Mouse (Mus musculus): ENCODE measurements around the gene Ran. TPM values are rescaled to one million over a fixed set of nuclear protein-coding genes. Genes with fewer than 3 reads are reported as not detected.

Ran gene
- polyA plus RNA-seq, 1 experiment from 2014 or later = 694 TPM

DNA sequence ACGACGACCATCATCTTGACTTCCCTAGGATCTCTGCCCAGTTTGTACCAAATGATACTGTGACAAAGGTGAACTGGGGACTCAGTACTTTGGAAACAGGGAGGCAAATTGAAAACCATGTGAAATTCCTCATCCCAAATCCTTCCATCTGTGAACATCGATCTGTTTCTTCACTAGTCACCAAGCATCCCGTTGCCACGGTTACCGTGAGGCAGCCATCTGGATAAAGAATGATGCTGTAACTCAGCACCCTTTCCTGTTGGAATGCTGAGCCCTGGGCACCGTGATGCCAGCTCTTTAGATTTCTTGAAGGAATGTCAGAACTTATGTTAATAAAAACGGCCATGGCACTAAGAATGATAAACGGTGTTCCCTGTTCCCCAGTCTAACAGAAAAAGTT is 29.5 kb downstream of the Ran start:
- WGBS (ENCODE audit: insufficient replicate concordance) = 68% methylated on average over 9 of the region's 9 CpGs

DNA sequence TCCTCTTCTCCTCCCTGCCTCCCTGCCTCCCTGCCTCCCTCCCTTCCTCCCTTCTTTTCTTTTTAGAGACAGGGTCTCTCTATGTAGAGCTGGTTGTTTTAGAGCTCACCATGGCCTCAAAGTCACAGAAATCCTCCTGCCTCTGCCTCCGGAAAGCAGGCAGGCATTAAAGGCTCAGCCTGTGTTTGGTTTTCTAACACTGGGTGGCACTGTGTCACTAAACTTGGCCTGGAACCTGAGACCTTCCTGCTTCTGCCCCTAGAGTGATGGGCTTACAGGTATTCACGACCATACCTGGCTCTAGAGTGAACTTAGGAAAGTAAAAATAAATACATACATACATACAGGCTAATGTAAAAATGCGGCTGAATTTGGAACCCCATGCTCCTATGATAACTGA is 32.0 kb downstream of the Ran start:
- WGBS (ENCODE audit: insufficient replicate concordance) = 55% methylated on average over 3 of the region's 3 CpGs
- Histone ChIP-seq H3K9ac (no peak overlapping the region), H3K27ac (no peak overlapping the region), H3K4me1 (no peaks in the 10 kb centered on the region), H3K4me2 (no peak overlapping the region), H3K27me3 (replicated peaks) (peaks cover 10% of the 10 kb centered on the region; the same call in 1 of the 2 replicates), H3K36me3 (no peaks in the 10 kb centered on the region), H3K4me3 (no peak overlapping the region), H3K9me3 (replicated peaks) (no peaks in the 10 kb centered on the region)
- ATAC-seq = no peak

More for the DNA sequence above, 29.5 kb downstream of the Ran start:
- H3K9me3 ChIP-seq (replicated peaks) = no peaks in the 10 kb centered on the region
- no peak overlapping the region for H3K4me3 ChIP-seq
- H3K4me1 ChIP-seq = no peaks in the 10 kb centered on the region
- H3K27me3 ChIP-seq (replicated peaks) = peaks cover 10% of the 10 kb centered on the region; the same call in 1 of the 2 replicates
- no peak for ATAC-seq
- H3K9ac ChIP-seq = no peak overlapping the region
- no peaks in the 10 kb centered on the region for H3K36me3 ChIP-seq
- no peak overlapping the region for H3K4me2 ChIP-seq
- no peak overlapping the region for H3K27ac ChIP-seq

DNA sequence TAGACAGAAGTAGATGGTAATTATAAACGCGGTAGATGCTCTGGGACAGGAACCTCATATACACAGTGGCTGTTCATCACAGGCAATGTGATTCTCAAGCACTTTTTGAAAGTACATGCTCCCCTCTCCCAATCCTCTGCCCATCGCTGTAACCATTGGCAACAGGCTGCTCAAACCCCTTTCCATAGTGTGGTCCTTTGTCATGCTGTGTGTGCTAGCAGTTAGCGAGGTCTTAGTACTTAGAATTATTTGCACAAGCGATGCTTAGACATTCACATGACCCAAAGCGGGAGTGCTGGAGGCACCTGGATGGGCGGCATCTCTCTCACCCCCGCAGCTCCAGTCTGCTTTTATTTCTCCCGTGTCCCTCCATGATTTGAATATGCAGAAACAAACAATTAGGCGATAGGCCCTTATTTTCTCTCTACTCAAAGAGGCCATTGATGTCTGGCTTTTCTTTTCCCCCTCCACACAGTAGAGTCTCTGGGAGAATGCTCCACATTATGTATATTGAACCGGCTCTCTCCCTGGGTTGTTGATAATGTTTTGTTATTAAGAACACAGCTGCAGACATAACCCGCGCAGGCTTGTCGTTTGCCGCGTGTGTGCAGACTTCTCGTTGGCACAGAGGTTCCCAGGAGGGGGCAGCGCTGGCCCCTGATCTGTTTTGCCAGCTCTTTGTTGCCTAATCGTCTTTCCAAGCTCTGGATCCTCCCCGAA is 32.9 kb downstream of the Ran start:
- Histone ChIP-seq H3K27me3 (replicated peaks) (peaks cover 10% of the 10 kb centered on the region; the same call in 1 of the 2 replicates), H3K4me3 (no peak overlapping the region), H3K27ac (no peak overlapping the region), H3K9ac (no peak overlapping the region), H3K9me3 (replicated peaks) (no peaks in the 10 kb centered on the region), H3K4me2 (no peak overlapping the region), H3K4me1 (no peaks in the 10 kb centered on the region), H3K36me3 (no peaks in the 10 kb centered on the region)
- WGBS (ENCODE audit: insufficient replicate concordance) = 41% methylated on average over 20 of the region's 20 CpGs
- no peak for ATAC-seq

DNA sequence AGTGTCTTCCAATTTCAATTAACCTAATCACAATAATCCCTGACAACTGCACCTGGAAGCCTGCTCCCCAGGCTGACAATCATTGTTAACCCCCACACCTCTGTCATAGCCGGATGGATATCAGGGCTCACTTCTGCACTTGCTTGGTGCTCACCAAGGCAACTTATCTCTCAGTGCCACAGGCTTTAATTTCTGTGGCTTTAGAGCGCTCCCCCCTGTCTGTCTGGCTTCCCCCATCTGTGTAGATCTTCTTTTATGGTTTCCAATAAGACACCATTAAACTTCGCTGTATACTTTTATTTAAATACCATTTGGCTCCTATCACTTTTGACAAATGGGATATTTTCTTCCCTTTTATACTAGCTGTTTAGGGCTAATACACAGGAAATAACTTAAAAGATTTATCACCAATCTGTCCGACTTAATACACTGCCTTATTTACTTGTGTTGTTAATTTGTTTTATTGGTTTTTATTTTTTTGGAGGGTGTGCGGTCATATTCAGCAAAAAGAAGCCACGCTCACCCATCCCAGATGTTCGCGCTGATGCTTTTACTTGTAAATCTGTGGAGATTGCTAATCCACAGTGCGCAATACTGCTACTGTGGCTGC is 34.9 kb downstream of the Ran start:
- no peak overlapping the region for H3K27ac ChIP-seq
- H3K9me3 ChIP-seq (replicated peaks) = no peaks in the 10 kb centered on the region
- peaks cover 7% of the 10 kb centered on the region; the same call in 1 of the 2 replicates for H3K27me3 ChIP-seq (replicated peaks)
- H3K4me1 ChIP-seq = no peaks in the 10 kb centered on the region
- no peak overlapping the region for H3K4me3 ChIP-seq
- no peaks in the 10 kb centered on the region for H3K36me3 ChIP-seq
- no peak overlapping the region for H3K9ac ChIP-seq
- no peak for ATAC-seq
- no peak overlapping the region for H3K4me2 ChIP-seq
- WGBS (ENCODE audit: insufficient replicate concordance) = 66% methylated on average over 9 of the region's 9 CpGs

DNA sequence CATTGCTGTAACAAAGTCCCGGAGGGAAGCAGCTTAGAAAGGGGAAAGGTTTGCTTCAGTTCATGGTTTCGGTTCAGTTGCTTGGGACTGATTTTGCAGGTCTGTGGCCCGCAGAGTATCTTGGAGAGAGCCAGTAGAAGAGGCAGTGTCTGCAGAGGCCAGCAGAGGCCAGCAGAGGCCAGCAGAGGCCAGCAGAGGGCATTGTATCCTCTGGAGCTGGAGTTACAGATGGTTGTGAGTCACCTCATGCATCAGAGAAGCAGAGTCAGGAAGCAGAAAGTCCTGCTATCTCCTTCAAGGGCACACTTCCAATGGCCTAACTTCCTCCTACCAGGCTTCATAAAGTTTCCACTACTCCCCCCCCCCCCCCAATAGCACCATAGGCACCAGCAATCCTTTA is 39.2 kb downstream of the Ran start:
- Histone ChIP-seq H3K36me3 (no peaks in the 10 kb centered on the region), H3K4me3 (no peak overlapping the region), H3K27ac (no peak overlapping the region), H3K27me3 (replicated peaks) (peaks cover 28% of the 10 kb centered on the region), H3K4me1 (no peaks in the 10 kb centered on the region), H3K4me2 (no peak overlapping the region), H3K9ac (no peak overlapping the region), H3K9me3 (replicated peaks) (no peaks in the 10 kb centered on the region)
- no peak for ATAC-seq
- whole genome bisulfite sequencing (ENCODE audit: insufficient replicate concordance) = 69% methylated on average over 3 of the region's 3 CpGs

DNA sequence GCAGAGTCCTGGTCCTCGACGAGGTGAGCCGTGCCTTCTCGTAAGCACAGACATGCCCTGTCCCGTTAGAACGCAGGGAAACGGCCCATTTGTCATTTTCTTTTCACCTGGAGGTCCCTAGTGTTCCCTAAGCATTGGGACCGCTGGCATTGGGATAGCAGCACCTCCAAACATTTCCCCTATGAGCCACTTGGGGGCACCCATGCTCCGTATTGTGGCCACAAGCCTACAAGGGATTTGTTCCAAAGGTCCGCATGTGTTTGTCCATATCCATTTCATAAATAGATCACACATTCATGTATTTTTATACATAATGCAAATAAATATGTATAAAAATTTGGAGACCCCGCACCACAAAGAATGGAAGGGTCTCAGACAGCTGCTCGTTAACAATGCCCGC is 41.7 kb downstream of the Ran start:
- WGBS (ENCODE audit: insufficient replicate concordance) = 22% methylated on average over 13 of the region's 13 CpGs
- Histone ChIP-seq H3K4me3 (no peak overlapping the region), H3K4me1 (0 out of 2 replicates have a peak, but pooled peaks cover 6% of the 10 kb centered on the region), H3K9me3 (replicated peaks) (no peaks in the 10 kb centered on the region), H3K27me3 (replicated peaks) (peaks cover 38% of the 10 kb centered on the region), H3K4me2 (no peak overlapping the region), H3K9ac (no peak overlapping the region), H3K36me3 (no peaks in the 10 kb centered on the region), H3K27ac (no peak overlapping the region)
- no peak for ATAC-seq

DNA sequence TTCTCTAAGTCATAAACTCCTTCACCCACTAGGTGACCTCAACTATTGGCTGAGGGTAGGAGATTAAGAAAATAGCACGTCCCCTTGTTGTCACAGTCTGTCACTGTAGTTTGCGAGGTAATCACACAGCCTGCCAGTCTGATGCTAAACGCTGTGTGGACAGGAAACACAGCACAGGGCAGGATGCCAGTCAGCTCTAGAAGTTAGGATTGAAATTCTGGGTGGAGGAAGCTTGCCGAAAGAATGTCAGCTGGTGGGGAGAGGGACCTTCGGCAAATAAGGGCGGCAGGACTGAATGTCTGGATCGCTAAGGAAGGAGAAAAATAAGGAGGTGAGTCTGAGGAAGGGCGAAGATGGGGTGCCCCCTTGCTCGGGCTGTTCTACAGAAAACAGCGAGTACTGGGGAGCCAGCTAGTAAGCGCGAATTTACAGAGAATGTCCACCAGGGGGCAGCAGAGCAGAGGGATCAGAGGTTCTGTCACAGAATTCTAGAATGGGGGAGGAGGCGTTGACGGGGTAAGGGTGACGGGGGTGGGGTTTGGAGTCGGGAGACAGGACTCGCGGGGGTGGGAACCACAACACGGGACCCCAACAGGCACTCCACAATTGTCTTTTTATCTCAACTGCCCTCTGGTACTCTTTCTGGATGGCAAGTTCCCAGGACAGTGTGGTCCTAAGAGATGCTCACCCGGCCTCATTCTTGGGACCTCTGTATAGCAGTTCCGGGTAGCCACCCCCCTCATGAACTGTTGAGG is 43.3 kb downstream of the Ran start:
- ATAC-seq = no peak
- Histone ChIP-seq H3K27ac (no peak overlapping the region), H3K9me3 (replicated peaks) (no peaks in the 10 kb centered on the region), H3K27me3 (replicated peaks) (peaks cover 30% of the 10 kb centered on the region), H3K9ac (no peak overlapping the region), H3K36me3 (no peaks in the 10 kb centered on the region), H3K4me3 (no peak overlapping the region), H3K4me2 (peak overlapping the region; percentile 18; the same call in 1 of the 2 replicates), H3K4me1 (0 out of 2 replicates have a peak, but pooled peaks cover 6% of the 10 kb centered on the region)
- WGBS (ENCODE audit: insufficient replicate concordance) = 12% methylated on average over 21 of the region's 21 CpGs

DNA sequence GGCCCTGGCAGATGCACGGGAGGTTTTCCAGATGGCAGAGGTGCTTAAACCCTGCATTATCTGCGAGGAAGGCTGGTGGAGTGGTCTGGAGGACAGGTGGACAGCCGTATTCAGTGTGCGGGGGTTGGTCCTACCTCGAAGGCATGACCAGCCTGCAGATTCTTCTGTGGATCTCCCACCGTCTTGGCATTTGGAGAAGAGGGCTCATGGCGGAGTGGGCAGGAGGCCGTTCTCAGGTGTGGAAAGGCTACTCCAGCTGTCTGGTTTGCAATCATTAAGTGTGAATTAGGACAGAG is 43.9 kb downstream of the Ran start:
- no peaks in the 10 kb centered on the region for H3K9me3 ChIP-seq (replicated peaks)
- no peak overlapping the region for H3K4me3 ChIP-seq
- peaks cover 30% of the 10 kb centered on the region for H3K27me3 ChIP-seq (replicated peaks)
- H3K4me2 ChIP-seq = peak overlapping the region; percentile 18; the same call in 1 of the 2 replicates
- no peak overlapping the region for H3K27ac ChIP-seq
- WGBS (ENCODE audit: insufficient replicate concordance) = 37% methylated on average over 8 of the region's 8 CpGs
- no peaks in the 10 kb centered on the region for H3K36me3 ChIP-seq
- no peak overlapping the region for H3K9ac ChIP-seq
- ATAC-seq = no peak
- 0 out of 2 replicates have a peak, but pooled peaks cover 6% of the 10 kb centered on the region for H3K4me1 ChIP-seq

DNA sequence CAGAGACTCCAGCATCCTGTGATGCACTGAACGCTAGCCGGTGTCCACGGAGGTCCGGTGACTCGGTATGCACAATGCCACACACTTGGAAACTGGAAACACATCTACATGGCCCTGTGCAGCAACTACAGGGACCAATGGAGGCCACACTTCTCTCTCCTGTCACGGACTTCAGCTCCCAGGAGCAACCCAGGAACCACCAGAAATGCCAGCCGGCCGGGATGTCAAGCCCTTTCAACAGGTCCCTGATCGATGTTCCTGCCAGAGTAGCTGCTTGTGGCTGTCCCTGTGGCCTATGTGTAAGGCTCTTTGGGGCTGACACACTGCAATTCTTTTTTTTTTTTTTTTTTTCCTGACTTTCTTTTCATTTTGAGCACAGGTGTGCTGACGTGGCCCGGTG is 44.3 kb downstream of the Ran start:
- H3K9me3 ChIP-seq (replicated peaks) = no peaks in the 10 kb centered on the region
- no peak overlapping the region for H3K4me2 ChIP-seq
- ATAC-seq = no peak
- no peak overlapping the region for H3K9ac ChIP-seq
- H3K4me3 ChIP-seq = no peak overlapping the region
- H3K27me3 ChIP-seq (replicated peaks) = peaks cover 30% of the 10 kb centered on the region
- H3K4me1 ChIP-seq = 0 out of 2 replicates have a peak, but pooled peaks cover 6% of the 10 kb centered on the region
- no peaks in the 10 kb centered on the region for H3K36me3 ChIP-seq
- no peak overlapping the region for H3K27ac ChIP-seq
- 74% methylated on average over 11 of the region's 11 CpGs for WGBS (ENCODE audit: insufficient replicate concordance)

DNA sequence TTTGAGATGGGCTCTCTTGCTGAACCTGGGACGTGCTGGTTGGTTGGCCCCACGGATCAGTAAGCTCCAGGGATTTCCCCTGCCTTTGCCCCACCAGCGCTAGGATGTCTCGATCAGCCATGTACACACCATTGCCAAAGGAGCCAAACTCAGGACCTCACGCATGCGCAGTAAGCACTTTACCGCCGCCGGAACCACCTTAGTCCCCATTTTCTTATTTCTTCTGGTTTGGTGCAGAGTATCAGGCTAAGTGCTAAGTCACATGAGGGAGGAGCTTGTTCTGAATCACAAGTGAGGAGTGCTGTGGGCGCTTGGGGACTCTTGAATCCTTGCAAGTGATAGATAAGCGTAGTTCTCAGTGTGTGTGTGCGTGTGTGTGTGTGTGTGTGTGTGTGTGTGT is 45.4 kb downstream of the Ran start:
- no peaks in the 10 kb centered on the region for H3K9me3 ChIP-seq (replicated peaks)
- no peak for ATAC-seq
- 53% methylated on average over 12 of the region's 12 CpGs for WGBS (ENCODE audit: insufficient replicate concordance)

DNA sequence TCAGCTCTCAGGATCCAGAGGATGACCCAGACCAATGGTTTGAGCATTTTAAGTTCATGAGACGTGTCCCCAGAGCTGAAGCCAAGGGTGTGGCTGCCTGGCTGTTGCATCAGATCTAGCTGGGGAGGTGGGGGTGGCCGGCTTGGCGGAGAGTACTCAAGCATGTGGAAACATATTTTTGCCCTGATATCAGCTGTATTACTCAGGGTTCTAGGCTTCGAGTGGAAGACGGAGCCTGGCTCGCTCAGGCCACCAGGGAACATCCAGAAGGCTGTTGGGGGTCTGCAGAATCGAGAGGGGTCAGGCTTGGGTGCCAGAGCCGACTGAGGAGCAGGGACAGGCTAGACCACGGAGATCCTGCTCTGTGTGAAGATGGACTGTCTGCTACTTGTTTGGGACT is 46.1 kb downstream of the Ran start:
- Histone ChIP-seq H3K9me3 (replicated peaks) (no peaks in the 10 kb centered on the region), H3K9ac (no peak overlapping the region), H3K27ac (no peak overlapping the region), H3K27me3 (replicated peaks) (peaks cover 30% of the 10 kb centered on the region), H3K4me3 (no peak overlapping the region), H3K4me1 (0 out of 2 replicates have a peak, but pooled peaks cover 6% of the 10 kb centered on the region), H3K4me2 (no peak overlapping the region), H3K36me3 (no peaks in the 10 kb centered on the region)
- 42% methylated on average over 9 of the region's 9 CpGs for WGBS (ENCODE audit: insufficient replicate concordance)
- no peak for ATAC-seq

More for the DNA sequence above, 45.4 kb downstream of the Ran start:
- Histone ChIP-seq H3K27ac (no peak overlapping the region), H3K4me1 (0 out of 2 replicates have a peak, but pooled peaks cover 6% of the 10 kb centered on the region), H3K27me3 (replicated peaks) (peaks cover 30% of the 10 kb centered on the region), H3K4me2 (no peak overlapping the region), H3K4me3 (no peak overlapping the region), H3K36me3 (no peaks in the 10 kb centered on the region), H3K9ac (no peak overlapping the region)
